Mouse (Mus musculus) Patski (cell line): ENCODE data around the gene Trmt44. TPM values are rescaled to one million over a fixed set of nuclear protein-coding genes. Genes with fewer than 3 reads are reported as not detected.
A peak's percentile ranks its signal among the peaks of the same experiment; 100 is the strongest.

Experiments
- ATAC-seq: fragments of 100-300 bp; one replicate; pipeline ENCODE4 v1.8.0; 2021
- CTCF ChIA-PET: fragments of 350-600 bp; sonication (Branson Sonifier 250); formaldehyde crosslinking; loops from one replicate; lab custom pipeline; 2022; ENCODE audit warnings: inconsistent platforms; lab: Charles Lee
- POLR2A ChIA-PET: fragments of 350-600 bp; sonication (Branson Sonifier 250); formaldehyde crosslinking; loops from one replicate; lab custom pipeline; 2022; ENCODE audit warnings: antibody characterized with exemption, inconsistent platforms; lab: Charles Lee
- DNase-seq: peaks from one replicate; pipeline ENCODE4 v3.0.0-alpha.2; 2011; ENCODE audit warnings: low read depth, low spot score
- H3K27me3 ChIP-seq: fragments of 371-371 bp; one replicate; pipeline ENCODE4 v1.5.1; 2021
- CTCF ChIP-seq: fragments of 100-300 bp; IDR thresholded peaks from one replicate; pipeline ENCODE4 v1.5.1; 2021
- in situ Hi-C: fragments of 300-500 bp; cut with MboI; formaldehyde crosslinking; loops from 3 replicates; pipeline ENCODE4 v1.11.1; 2018; ENCODE audit warnings: low pct_unique_long_range_greater_than_20kb, mixed read lengths
- polyA plus RNA-seq: library from polyadenylated mRNA; unstranded; gene quantifications from one replicate; pipeline ENCODE4 v1.2.3, GENCODE M21; 2021

Gene Trmt44
- polyA plus RNA-seq, 1 experiment from 2014 or later, result 6.1 TPM

GRCm38 (mm10) chr5:35576409-35577020 lies 1.6 kb upstream of the Trmt44 start:
- ChIA-PET POLR2A (no interaction called here), CTCF (interaction anchor here (1.1 to 1.8 kb wide), 4 partner anchors 9 to 178 kb away, joined by 3 to 6 read pairs (median 4); no protein-coding TSS in a partner anchor)
- no peak for DNase-seq
- H3K27me3 ChIP-seq, result no peaks in the 10 kb centered on the region
- no peak for TF ChIP-seq CTCF
- ATAC-seq, result no peak
- in situ Hi-C loops, result no loop called here

GRCm38 (mm10) chr5:35571546-35571945 lies 3.3 kb downstream of the Trmt44 start:
- CTCF ChIA-PET, result interaction anchor here (1.1 kb wide), 1 partner anchor 20 kb away, joined by 3 read pairs; no protein-coding TSS in a partner anchor
- POLR2A ChIA-PET, result no interaction called here
- in situ Hi-C loops, result no loop called here
- ATAC-seq (no peak), DNase-seq (no peak)
- H3K27me3 ChIP-seq, result no peaks in the 10 kb centered on the region
- TF ChIP-seq CTCF, result no peak

- DNase-seq, result no peak
- in situ Hi-C loops, result no loop called here
- ChIA-PET POLR2A (no interaction called here), CTCF (interaction anchor here (1.3 to 2.6 kb wide), 2 partner anchors 43 to 60 kb away, joined by 3 to 12 read pairs; no protein-coding TSS in a partner anchor)
- H3K27me3 ChIP-seq, result no peaks in the 10 kb centered on the region
- no peak for ATAC-seq
- no peak for TF ChIP-seq CTCF
These were observed 8.2 kb downstream of the Trmt44 start for GRCm38 (mm10) chr5:35566632-35567031.

GRCm38 (mm10) chr5:35565217-35565616 lies 9.7 kb downstream of the Trmt44 start:
- ChIA-PET CTCF (interaction anchor here (3.7 kb wide), 1 partner anchor 41 kb away, joined by 32 read pairs; the partner anchor contains the start of gene Cpz), POLR2A (no interaction called here)
- in situ Hi-C loops, result no loop called here
- no peak for TF ChIP-seq CTCF
- no peak for DNase-seq
- no peaks in the 10 kb centered on the region for H3K27me3 ChIP-seq
- ATAC-seq, result no peak

GRCm38 (mm10) chr5:35563449-35563848 lies 11.4 kb downstream of the Trmt44 start:
- in situ Hi-C loops, result no loop called here
- ChIA-PET POLR2A (interaction anchor here (1.2 kb wide), 1 partner anchor 10 kb away, joined by 3 read pairs; no protein-coding TSS in a partner anchor), CTCF (interaction anchor here (0.8 to 3.7 kb wide), 6 partner anchors 9 to 39 kb away, joined by 3 to 32 read pairs (median 5); partner anchors contain the start of genes Cpz and Trmt44)
- ATAC-seq (peak; percentile 60), DNase-seq (no peak)
- TF ChIP-seq CTCF, result no peak
- no peaks in the 10 kb centered on the region for H3K27me3 ChIP-seq

GRCm38 (mm10) chr5:35562616-35563015 lies 12.3 kb downstream of the Trmt44 start:
- DNase-seq, result no peak
- in situ Hi-C loops, result no loop called here
- no peak for TF ChIP-seq CTCF
- ChIA-PET CTCF (interaction anchor here (0.8 to 3.7 kb wide), 6 partner anchors 9 to 39 kb away, joined by 3 to 32 read pairs (median 5); partner anchors contain the start of genes Cpz and Trmt44), POLR2A (interaction anchor here (1.2 kb wide), 1 partner anchor 9 kb away, joined by 3 read pairs; no protein-coding TSS in a partner anchor)
- no peaks in the 10 kb centered on the region for H3K27me3 ChIP-seq
- no peak for ATAC-seq

- DNase-seq, result peak; percentile 82
- TF ChIP-seq CTCF, result no peak
- CTCF ChIA-PET, result interaction anchor here (0.9 to 3.6 kb wide), 4 partner anchors 16 to 36 kb away, joined by 3 to 19 read pairs (median 8); partner anchors contain the start of gene Trmt44
- ATAC-seq, result peak; percentile 45
- POLR2A ChIA-PET, result no interaction called here
- in situ Hi-C loops, result loop anchor here (5.0 kb wide), 1 partner anchor 37 kb away; no protein-coding TSS in a partner anchor
- H3K27me3 ChIP-seq, result no peaks in the 10 kb centered on the region
These were observed 15.4 kb downstream of the Trmt44 start for GRCm38 (mm10) chr5:35559447-35559846.

- POLR2A ChIA-PET, result interaction anchor here (0.6 to 1.3 kb wide), 2 partner anchors 30 to 182 kb away, joined by 3 read pairs; no protein-coding TSS in a partner anchor
- CTCF ChIA-PET, result interaction anchor here (0.9 to 3.6 kb wide), 6 partner anchors 11 to 156 kb away, joined by 3 to 19 read pairs (median 6); partner anchors contain the start of gene Cpz
- DNase-seq, result no peak
- TF ChIP-seq CTCF, result no peak
- no peaks in the 10 kb centered on the region for H3K27me3 ChIP-seq
- no peak for ATAC-seq
- in situ Hi-C loops, result loop anchor here (5.0 kb wide), 1 partner anchor 36 kb away; no protein-coding TSS in a partner anchor
These were observed 16.8 kb downstream of the Trmt44 start for GRCm38 (mm10) chr5:35557946-35558621.

GRCm38 (mm10) chr5:35556393-35556792 lies 18.5 kb downstream of the Trmt44 start:
- in situ Hi-C loops, result loop anchor here (5.0 kb wide), 1 partner anchor 34 kb away; no protein-coding TSS in a partner anchor
- ChIA-PET POLR2A (no interaction called here), CTCF (interaction anchor here (1.1 to 3.6 kb wide), 3 partner anchors 10 to 33 kb away, joined by 3 to 19 read pairs (median 3); no protein-coding TSS in a partner anchor)
- no peak for ATAC-seq
- no peak for DNase-seq
- H3K27me3 ChIP-seq, result no peaks in the 10 kb centered on the region
- no peak for TF ChIP-seq CTCF
